Mouse (Mus musculus): Measurements from ENCODE around the gene P2ry14. TPM values are rescaled to one million over a fixed set of nuclear protein-coding genes. Genes with fewer than 3 reads are reported as not detected.

The P2ry14 gene
- polyA plus RNA-seq, 1 experiment from 2014 or later: 3.3 TPM

Other genes with a start within 250 kb of the P2ry14 start
- 4.2 and 5.3 TPM in 2 replicates for gene Med12l, start 147.8 kb downstream of the P2ry14 start, polyA plus RNA-seq (2015; fragmentation: Nextera tagmentation; extraction: Ambion mirVana)
- 0.89 and 1.2 TPM in 2 replicates for gene Gpr171, start 51.8 kb downstream of the P2ry14 start, polyA plus RNA-seq (2015; fragmentation: Nextera tagmentation; extraction: Ambion mirVana)
- gene Gpr87, start 41.5 kb upstream of the P2ry14 start, polyA plus RNA-seq (2015; fragmentation: Nextera tagmentation; extraction: Ambion mirVana): 0.09 and 0.14 TPM in 2 replicates
- 1.5 and 1.7 TPM in 2 replicates for gene P2ry13, start 57.3 kb upstream of the P2ry14 start, polyA plus RNA-seq (2015; fragmentation: Nextera tagmentation; extraction: Ambion mirVana)
- 8.4 and 9.1 TPM in 2 replicates for gene P2ry12, start 109.3 kb upstream of the P2ry14 start, polyA plus RNA-seq (2015; fragmentation: Nextera tagmentation; extraction: Ambion mirVana)
- gene Igsf10, start 190.8 kb upstream of the P2ry14 start, polyA plus RNA-seq (2015; fragmentation: Nextera tagmentation; extraction: Ambion mirVana): 2.6 and 4.4 TPM in 2 replicates